Mouse (Mus musculus): ENCODE results near the gene Vmn2r88. TPM values are rescaled to one million over a fixed set of nuclear protein-coding genes. Genes with fewer than 3 reads are reported as not detected.
"Not testable (repeated sequence)": the region's sequence is repeated elsewhere in the genome, so short reads cannot be mapped to it uniquely, and the experiment has no call there.

Gene Vmn2r88
- not detected for total RNA-seq (2021)
- long read RNA-seq, experiment 1: 0 reads
- long read RNA-seq, experiment 2: 0 reads

DNA sequence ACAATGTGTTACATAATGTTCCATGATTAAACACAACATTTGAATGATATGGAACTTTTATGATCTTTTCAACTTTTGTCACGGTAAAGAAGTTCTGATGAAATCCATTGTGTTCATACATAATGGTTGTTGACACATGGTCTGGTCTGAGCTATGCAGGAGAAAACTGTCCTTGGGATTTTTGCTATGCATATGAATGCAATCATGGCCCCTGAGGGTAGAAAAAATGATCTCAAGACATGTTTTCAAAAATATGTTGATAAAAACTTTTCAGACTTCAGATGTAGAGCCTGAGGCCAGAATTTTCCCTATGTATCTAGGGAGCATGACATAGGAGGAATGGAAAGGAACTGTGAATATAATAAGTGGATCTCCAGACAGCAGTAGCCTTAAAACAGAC lies at the start of gene Vmn2r88:
Vmn2r88 (plus strand) TSS at position 301 of the 400 bp plus-strand sequence.
- DNase-seq (ENCODE audit: low spot score in 2 of 2): no peak

DNA sequence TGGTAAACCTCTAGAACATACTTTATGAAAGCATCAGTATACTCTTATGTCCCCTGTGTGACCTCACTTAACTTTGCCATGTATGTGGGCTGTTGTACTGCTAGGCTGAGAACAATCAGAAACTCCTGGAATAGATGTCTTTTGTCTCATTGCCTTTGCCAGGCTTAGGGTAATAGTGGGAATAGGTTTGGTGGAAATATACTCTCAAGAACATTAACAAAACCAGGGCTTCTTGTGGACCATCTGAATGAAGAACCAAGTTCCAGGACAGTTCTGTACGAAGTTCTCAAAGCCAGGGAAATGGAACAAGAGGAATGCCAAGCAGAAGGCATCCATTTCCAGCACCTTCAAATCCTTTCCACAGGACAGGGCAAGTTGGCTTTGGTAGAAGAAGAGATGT lies 49.2 kb upstream of the Vmn2r88 start, which contains the start of gene Gm7247:
Gm7247 (plus strand) TSS at position 301 of the 400 bp plus-strand sequence.
- DNase-seq (ENCODE audit: low spot score in 2 of 2): no peak

DNA sequence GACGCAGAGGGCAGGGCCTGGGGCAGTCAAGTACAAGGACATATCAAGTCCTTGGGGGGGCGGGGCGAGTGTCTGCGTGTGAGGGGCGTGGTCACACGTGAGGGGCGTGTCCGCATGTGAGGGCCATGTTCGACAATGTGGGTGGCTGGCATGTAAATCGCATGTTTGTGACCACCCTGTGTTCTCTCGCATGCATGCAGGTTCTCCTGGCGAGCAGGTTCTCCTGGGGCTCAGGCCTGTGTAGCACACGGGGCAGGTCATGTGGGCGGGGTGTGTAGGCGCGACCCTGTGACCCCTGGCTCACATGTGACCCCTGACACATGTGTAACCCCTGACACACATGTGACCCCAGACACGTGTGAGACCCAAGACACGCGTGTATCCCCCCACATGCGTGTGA lies 27.8 kb upstream of the Vmn2r88 start:
- DNase-seq (ENCODE audit: low spot score in 2 of 2): no peak

DNA sequence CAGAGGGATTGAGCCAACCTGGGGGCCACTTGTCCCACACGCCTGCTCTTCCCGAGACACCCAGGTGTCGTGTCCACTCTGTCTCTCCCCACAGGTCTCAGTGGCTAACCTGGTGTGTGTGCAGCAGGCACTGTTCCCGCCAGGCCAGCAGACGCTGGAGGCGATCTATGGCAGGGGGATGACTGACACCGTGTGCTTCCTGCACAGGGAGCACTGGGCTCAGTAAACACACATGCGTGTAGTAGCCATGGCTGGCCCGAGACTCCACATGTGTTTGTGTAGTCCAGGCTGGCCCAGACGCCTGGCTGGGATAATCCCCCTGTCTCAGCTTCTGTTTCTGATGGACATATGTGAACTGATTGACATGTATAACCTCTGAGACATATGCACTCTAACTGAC lies 26.3 kb upstream of the Vmn2r88 start:
- DNase-seq (ENCODE audit: low spot score in 2 of 2): no peak

DNA sequence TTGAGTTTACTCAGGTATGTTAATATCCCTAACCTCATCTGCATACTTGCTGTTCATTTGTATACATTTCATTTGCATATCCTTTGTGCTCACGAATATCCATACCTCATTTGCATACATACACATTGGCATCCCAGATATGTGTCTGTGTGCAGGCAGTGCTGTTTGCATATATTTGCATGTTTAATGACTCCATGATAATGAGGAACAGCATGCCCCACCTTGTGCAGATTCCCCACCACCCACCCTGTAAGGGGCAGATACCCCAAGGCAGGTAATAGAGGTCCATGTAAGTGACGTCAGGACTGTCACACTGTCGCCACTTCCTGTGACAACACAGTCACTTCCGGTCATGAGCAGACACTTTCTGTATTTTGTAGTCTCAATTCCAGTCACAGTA lies 24.9 kb upstream of the Vmn2r88 start:
- no peak for DNase-seq (ENCODE audit: low spot score in 2 of 2)

DNA sequence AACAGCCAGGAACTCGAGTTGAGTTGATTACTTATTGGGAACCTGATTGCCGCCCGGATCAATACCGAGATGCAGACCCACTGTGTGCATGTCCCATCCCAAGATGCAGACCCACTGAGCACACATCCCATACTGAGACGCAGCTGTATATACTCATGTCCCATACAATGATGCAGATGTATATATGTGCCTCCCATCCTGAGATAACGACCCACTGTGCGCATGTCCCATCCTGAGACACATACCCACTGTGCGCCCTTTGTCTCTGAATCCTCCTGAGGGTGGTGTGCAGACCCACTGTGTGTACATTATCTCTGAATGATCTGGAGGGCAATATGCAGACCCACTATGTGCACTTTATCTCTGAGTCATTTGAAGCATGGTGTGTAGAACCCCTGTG lies 22.9 kb upstream of the Vmn2r88 start:
- DNase-seq (ENCODE audit: low spot score in 2 of 2): no peak

DNA sequence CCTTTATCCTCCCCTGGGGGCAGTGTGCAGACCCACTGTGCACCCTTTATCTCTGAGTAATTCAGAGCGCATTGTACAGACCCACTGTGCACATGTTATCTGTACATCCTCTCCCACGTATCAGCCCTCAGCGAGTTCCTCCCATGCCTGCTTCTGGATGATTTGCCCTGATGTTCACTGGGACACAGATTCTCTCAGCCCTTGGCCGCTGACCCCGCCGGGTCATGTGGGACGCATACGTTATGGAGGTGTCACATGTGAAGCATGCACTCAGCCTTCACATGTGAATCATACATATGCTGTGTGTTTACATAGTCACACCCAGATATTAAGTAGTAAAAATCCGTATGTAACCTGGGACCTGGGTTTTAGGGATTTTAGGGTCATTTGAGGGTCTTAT lies 22.4 kb upstream of the Vmn2r88 start:
- DNase-seq (ENCODE audit: low spot score in 2 of 2): no peak

DNA sequence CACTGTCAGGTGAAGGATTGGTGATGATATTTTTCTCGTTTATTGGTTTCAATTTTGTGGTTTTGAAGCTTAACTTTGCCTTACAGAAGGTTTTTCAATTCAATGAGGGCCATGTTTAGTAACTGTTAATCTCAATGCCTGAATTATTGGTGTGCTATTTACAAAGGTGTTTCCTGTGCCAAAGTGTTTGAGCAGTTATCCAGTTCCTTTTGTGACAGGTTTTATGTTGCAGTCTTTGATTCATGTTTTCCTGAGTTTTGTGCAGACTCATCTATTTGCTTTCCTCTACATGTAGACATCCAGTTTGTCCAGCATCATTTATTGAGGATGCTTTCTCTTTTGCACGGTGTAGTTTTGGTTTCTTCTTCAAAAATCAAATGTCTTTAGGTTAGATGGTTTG lies 13.3 kb downstream of the Vmn2r88 start:
- no peak for DNase-seq (ENCODE audit: low spot score in 2 of 2)

DNA sequence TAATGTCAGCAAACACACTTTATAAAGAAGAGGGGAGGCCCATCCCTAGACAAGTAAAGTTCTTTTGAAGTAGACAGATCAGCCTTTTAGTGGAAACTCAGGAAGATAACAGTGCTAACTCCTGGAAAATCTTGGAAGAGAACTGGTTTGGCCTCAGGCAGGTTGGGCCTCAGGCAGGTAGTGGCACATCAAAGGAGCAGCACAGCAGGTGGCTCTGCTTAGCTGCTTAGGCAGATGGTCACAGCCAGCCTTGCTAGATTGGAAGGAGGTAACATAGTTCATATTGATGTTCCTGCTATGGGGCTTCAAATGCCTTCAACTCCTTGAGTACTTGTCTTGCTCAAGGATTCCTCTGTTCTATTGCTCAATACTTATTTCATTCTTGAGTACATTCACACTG lies 19.5 kb downstream of the Vmn2r88 start:
- not testable (repeated sequence) for DNase-seq (ENCODE audit: low spot score in 2 of 2)

DNA sequence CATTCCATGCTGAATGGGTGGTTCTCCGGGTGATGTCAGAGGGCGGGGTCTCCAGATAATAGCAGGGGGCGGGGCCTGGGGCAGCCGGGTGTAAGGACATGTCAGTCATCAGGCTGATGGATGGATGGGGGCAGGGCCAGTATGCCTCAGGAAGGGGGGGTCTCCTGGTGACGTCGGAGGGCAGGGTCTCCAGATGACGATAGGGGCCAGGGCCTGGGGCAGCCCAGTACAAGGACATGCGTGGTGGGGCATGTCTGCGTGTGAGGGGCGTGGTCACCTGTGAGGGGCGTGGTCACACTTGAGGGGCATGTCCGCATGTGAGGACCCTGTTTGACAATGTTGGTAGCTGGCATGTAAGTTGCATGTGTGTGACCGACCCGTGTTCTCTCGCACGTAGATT lies 23.9 kb downstream of the Vmn2r88 start:
- no peak for DNase-seq (ENCODE audit: low spot score in 2 of 2)

DNA sequence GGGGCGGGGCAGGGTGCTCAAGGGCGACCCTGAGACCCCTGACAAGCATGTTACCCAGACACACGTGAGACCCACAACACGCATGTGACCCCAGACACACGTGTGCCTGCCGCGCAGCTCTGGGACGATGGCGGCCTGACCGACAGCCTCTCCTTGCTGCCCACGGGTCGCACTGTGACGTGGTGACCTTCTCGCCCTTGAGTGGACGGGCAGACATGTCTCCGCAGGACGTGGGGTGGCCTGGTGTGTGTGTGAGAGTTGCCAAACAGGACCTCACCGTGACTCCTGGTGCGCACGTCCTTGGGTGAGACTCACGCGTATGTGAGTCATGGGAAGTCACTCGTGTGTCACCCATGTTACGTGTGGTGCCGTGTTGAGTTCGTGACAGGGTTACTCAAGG lies 24.4 kb downstream of the Vmn2r88 start:
- DNase-seq (ENCODE audit: low spot score in 2 of 2): no peak

DNA sequence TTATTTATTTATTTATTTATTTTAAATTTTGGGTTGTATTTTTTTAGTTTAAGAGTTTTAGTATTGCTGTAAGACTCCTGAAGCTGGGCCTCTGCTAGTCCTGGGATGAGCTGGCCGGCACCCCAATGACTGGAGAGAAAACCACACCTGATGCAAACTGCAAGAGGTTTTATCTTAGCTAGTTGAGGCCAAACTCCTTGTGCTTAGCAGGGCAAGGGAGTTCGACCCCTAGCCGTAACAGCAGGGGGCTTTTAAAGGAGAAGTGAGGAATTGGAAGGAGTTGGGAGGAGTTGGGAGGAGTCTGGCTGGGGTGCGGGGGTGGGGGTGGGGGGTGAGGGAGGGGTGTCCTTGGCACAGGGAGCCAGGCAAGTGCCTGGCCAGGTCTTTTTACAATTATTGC lies 28.3 kb downstream of the Vmn2r88 start:
- DNase-seq (ENCODE audit: low spot score in 2 of 2): no peak

DNA sequence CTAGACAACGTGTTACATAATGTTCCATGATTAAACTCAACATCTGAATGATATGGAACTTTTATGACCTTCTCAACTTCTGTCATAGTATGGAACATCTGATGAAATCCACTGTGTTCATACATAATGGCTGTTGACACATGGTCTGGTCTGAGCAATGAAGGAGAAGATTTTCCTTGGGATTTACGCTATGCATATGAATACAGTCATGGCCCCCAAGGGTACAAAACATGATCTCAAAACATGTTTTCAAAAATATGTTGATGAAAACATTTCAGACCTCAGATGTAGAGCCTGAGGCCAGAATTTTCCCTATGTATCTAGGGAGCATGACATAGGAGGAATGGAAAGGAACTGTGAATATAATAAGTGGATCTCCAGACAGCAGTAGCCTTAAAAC lies 40.9 kb downstream of the Vmn2r88 start, which contains the start of gene Vmn2r89:
Vmn2r89 (plus strand) TSS at position 301 of the 400 bp plus-strand sequence.
- not testable (repeated sequence) for DNase-seq (ENCODE audit: low spot score in 2 of 2)

Other genes starting within 250 kb of the Vmn2r88 start
- gene Rnase2b, start 248.6 kb upstream of the Vmn2r88 start, total RNA-seq (2021): not detected
- not detected for gene Ang2, start 211.7 kb upstream of the Vmn2r88 start, total RNA-seq (2021)
- gene Ear14, start 207.4 kb upstream of the Vmn2r88 start, total RNA-seq (2021): not detected
- not detected for gene Rnase2a, start 154.7 kb upstream of the Vmn2r88 start, total RNA-seq (2021)
- gene Gm7247, start 49.1 kb upstream of the Vmn2r88 start, total RNA-seq (2021): not detected
- gene Vmn2r89, start 41.0 kb downstream of the Vmn2r88 start, total RNA-seq (2021): not detected
- gene Gm5622, start 142.0 kb downstream of the Vmn2r88 start, total RNA-seq (2021): not detected
- gene Gm17175, start 163.2 kb downstream of the Vmn2r88 start, total RNA-seq (2021): not detected
- not detected for gene Gm17174, start 181.3 kb downstream of the Vmn2r88 start, total RNA-seq (2021)
- not detected for gene Gm17078, start 200.5 kb downstream of the Vmn2r88 start, total RNA-seq (2021)
- gene Gm4181, start 224.8 kb downstream of the Vmn2r88 start, total RNA-seq (2021): not detected